Mouse (Mus musculus): ENCODE results near the gene Prmt8.

Prmt8 gene

GRCm38 (mm10) chr6:127740711-127741110 lies 28.6 kb downstream of the Prmt8 start:
- DNase-seq (ENCODE audit: inconsistent age in 2 of 2, low spot score in 1 of 2) = no peak

DNA sequence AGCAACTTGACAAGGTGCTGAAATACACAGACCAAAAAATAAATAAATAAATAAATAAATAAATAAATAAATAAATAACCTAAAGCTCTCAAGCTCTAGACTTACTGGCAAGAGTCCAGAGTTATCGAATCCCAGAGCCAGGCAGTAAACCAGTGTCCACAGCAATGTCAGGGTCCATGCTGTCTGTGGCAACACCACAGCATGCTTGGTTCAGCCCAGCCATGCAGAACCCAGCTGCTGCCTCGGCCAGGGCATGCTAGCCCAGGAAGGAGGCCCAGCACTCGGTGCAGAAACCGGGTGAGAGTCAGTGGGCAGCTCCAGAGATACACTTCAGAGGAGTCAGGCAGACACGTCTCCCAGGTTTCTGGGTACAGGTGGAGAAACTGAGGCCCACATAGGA lies 29.4 kb downstream of the Prmt8 start:
- no peak for DNase-seq (ENCODE audit: inconsistent age in 2 of 2, low spot score in 1 of 2)

DNA sequence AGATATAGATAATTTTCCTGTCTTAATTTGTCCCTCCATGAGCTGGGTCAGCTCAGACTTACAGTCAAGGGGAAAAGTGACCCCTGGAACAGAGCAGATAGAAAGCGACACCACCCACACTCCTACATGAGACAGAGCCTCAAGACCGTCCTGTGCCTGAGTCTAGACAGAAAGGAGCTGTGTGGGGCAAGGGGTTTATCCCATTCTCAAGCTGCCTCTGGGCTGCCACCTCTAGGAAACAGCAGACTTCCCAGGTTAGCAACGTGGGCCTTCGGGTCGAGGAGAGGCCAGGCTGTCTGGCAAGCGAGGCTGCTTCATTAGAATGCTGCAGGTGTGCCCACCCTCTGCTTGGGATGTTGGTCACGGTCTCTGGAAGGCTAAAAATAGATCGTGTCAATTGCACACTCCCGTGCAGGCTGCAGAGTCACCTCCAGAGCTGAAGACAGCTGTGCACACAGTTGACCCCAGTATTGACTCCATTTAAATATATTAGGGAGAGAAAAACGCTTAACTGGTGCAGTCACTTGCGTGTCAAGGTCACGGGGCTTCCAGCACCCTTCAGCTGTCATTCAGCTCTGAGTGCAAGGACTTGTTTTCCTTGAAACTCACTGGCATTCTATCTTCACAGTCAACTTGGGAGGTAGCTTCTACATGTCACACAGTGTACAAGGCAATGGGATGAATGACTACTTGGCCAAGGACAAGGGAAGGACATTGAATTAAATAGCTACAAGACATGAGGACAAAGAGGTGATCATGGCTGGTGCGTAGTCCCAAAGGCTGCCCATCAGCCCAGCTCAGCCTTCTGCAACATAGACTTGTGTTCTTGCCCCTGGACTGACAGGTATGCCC lies 33.9 kb downstream of the Prmt8 start:
- DNase-seq (ENCODE audit: inconsistent age in 2 of 2, low spot score in 1 of 2) = peak; percentile 18 to 71

- no peak for DNase-seq (ENCODE audit: inconsistent age in 2 of 2, low spot score in 1 of 2)
Observed at GRCm38 (mm10) chr6:127723126-127723525, 46.1 kb downstream of the Prmt8 start.

DNA sequence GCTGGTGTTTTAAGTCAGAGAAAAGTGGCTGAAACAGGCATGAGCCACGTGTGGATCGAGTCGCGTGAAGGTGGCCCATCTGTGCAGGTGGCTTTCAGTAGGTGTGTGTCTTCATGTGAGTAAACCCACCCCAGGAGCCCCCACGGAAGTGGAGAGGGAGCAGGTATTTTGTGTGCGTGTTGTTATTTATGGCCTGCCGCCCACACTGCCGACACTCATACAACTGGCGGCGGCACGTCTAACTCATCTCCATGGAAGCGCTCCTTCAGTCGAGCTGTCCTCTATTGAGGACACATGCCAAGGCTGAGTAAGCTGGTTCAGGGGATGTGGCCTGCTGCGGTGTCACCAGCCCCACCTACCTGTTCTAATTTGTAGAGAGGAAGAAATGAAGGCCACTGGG lies 49.4 kb downstream of the Prmt8 start:
- DNase-seq (ENCODE audit: inconsistent age in 2 of 2, low spot score in 1 of 2) = no peak

- no peak for DNase-seq (ENCODE audit: inconsistent age in 2 of 2, low spot score in 1 of 2)
Observed at GRCm38 (mm10) chr6:127717239-127718137, 51.8 kb downstream of the Prmt8 start.

DNA sequence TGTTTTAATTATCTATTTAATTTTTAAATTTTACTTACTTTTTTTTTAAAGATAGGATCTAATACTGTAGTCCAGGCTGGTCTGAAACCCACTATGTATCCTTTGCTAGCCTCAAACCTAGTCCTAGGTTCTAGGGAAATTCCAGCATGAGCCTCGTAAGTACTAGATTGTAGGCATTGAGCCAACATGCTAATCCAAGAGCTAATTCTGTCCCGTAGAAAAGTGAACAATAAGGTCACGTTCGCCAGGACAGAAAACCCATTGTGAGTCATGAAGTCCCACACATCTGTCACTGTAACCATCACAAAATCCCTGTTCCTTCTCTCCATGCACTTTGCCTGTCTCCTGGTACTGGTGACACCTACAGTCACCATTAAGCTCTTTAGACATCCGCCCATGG lies 53.8 kb downstream of the Prmt8 start:
- DNase-seq (ENCODE audit: inconsistent age in 2 of 2, low spot score in 1 of 2) = no peak

DNA sequence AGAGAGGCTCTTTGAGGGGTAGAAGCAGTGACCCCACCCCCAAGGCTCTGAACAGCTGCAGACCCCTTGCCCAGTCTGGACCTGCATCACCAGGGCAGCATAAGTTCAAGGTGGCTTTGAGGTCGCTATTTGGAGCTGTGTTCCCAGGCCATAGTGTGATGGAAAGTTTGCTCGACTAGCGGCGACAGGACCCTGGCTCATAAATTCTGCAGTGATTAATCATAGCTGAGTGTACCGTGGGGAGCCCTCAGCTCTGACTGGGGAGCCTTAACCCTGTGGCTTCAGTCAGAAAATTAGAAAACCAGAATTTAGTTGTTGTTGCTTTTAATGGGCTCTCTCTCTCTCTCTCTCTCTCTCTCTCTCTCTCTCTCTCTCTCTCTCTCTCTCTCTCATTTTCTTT lies 54.4 kb downstream of the Prmt8 start:
- no peak for DNase-seq (ENCODE audit: inconsistent age in 2 of 2, low spot score in 1 of 2)

GRCm38 (mm10) chr6:127708218-127708628 lies 61.0 kb downstream of the Prmt8 start:
- DNase-seq (ENCODE audit: inconsistent age in 2 of 2, low spot score in 1 of 2) = no peak

DNA sequence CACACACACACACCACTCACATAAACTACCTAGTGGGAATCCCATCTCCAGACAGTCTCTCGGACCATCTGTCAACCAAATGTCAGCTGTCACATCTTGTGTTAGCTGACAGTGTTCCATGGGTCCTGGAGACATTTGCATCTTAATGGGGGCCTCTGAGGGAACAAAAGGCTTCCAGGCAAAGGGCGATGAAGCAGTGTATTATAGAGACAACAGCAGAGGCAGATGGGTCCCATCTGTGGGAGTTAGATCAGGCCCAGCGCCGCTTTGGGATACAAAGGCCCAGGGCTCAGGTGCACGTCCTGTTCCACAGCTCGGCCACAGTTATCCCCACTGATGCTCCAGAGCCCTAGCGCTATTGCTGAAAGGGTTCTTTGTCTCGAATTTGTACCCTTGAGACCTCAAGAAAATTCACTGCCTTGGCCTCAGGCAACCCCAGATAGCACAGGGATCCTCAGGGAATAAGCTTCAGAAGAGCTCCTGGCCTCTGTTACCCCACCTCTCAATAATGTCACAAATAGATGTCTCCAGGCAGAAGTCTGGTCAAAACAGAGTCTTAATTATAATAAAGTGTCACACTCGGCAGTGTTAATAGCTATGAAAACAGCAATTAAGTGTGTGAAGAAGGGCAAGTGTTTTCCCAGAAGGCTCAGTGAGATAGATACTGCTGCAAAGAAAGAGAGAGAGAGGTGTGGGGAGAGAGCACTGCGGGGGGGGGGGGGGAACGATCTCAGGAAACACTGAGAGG lies 68.1 kb downstream of the Prmt8 start:
- DNase-seq (ENCODE audit: inconsistent age in 2 of 2, low spot score in 1 of 2) = no peak

GRCm38 (mm10) chr6:127693681-127694080 lies 75.6 kb downstream of the Prmt8 start:
- DNase-seq (ENCODE audit: inconsistent age in 2 of 2, low spot score in 1 of 2) = no peak

DNA sequence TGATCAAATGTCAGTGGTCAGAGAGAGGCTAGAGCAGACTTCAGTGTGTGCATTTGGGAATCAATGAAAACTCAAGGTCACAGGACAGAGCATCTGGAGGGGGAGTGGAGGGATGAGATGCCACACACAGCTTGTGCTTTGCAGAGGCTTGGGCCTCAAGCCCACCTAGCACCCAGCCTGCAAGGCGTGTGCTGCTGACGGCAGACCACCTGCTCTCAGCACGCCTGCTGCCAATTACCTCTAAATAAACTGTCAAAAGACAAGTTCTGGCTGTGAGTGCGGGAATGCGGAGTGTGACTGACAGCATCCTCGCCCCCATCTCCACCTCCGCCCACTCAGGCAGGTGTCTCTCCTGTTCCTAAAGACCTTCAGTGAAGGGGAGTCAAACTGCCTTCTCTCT lies 77.0 kb downstream of the Prmt8 start:
- DNase-seq (ENCODE audit: inconsistent age in 2 of 2, low spot score in 1 of 2) = no peak

DNA sequence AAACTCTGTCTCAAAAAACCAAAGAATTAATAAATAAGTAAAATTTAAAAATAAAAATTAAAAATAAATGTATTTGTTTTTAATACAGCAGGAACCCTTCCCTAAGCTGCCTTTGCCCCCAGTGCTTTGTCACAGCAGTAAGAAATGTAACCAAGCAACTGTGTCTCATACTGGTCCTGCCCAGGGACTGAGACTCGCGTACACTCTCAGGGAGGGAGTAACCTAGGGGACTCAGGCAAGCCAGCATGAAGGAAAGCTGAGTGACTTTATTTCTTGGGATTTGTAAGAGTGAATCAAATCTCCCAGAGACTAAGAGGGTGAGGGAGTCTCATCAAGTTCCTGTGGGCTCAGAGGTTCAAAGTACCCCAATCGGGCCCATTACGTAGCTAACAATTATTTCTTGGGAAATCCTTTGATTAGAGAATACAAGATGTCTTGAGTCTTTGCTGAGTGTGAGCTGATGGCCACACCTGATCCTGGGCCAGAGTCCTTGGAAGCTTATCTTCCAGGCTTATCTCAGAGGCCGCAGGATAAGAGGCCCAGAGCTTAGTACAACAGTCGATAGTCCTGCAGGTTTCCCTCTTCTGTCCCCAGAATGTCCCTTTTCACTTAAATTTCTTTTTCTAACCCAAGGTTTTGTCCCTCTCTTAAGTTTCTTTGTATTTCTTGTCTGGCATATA lies 82.0 kb downstream of the Prmt8 start:
- DNase-seq (ENCODE audit: inconsistent age in 2 of 2, low spot score in 1 of 2) = no peak

GRCm38 (mm10) chr6:127684981-127685380 lies 84.3 kb downstream of the Prmt8 start:
- DNase-seq (ENCODE audit: inconsistent age in 2 of 2, low spot score in 1 of 2) = peak in 1 of 2 experiments; percentile 52

DNA sequence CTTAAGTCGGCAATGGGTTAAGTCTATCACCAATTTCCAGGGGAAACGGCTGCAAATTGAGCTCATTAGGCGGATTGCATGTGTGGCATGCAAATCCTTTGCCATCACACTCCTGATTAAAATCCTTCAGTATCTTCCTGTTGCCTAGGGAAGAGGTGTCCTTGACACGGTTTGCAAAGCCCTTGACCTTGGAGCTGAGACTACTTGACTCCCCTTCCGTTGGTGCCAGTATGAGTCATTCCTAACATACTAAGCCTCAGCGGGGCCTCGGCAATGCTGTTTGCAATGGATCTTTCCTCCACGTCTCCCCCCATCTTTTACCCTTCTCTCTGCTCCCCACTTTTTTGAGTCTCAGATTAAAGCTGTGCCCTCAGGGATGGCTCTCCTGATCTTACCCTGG lies 85.7 kb downstream of the Prmt8 start:
- peak; percentile 57 to 79 for DNase-seq (ENCODE audit: inconsistent age in 2 of 2, low spot score in 1 of 2)

DNA sequence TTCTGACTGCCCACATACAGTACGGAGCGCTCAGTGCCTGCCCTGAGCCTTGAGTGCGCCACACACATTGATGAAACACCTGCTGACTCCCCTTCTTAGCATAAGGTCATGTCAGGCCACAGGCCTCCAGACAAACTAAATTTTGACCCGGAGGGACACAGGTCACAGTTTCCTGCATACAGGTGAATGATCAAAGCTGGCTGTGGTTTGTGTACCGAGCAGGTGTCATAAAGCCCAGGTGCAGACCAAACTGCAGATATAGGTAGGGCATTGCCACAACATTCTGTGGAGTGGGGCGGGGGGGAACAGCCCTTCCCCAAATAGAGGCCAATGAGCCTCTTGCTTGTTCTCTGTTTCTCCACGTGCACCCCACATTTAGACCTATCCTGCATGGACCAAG lies 88.5 kb downstream of the Prmt8 start:
- DNase-seq (ENCODE audit: inconsistent age in 2 of 2, low spot score in 1 of 2) = no peak

- DNase-seq (ENCODE audit: inconsistent age in 2 of 2, low spot score in 1 of 2) = no peak
Observed at GRCm38 (mm10) chr6:127678998-127679397, 90.3 kb downstream of the Prmt8 start.

DNA sequence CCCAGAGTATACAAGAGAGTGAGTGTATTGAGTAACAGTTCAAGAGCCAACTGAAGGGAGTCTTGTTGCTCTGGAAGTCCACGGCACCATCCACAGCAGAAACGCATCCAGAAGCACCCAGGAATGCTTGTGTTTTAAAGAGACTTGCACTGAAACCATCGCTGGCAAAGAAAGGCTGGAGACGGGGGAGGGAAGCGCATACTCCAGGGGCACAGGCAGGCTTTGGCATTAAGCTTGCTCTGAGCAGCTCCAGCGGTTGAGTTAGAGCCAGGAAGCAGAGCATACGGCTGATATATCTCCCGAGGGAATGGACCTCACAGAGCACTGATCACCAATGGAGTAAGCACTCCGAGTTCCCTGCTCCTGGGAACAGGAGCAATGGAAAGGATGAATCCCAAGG lies 91.0 kb downstream of the Prmt8 start:
- no peak for DNase-seq (ENCODE audit: inconsistent age in 2 of 2, low spot score in 1 of 2)

- DNase-seq (ENCODE audit: inconsistent age in 2 of 2, low spot score in 1 of 2) = no peak
Observed at GRCm38 (mm10) chr6:127676866-127677265, 92.4 kb downstream of the Prmt8 start.

DNA sequence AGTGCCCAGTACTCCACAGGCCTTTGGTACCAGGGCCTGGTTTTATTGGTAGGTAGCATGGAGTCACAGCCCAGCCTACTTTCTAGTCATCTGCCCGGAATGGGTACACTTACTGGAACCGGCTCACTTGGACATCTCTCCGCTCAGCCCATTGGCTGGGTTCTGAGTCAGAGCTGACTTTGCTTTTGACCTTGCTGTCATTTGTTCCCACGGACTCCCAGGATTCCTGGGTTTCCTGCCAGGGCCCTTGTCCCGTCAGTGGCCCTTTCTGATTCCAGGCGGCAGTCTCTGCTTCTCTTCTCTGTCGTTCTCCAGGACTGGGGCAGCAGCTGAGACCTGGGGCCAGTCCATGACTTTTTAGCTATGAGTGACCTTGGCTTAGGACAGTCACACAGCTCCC lies 97.2 kb downstream of the Prmt8 start:
- peak; percentile 77 to 87 for DNase-seq (ENCODE audit: inconsistent age in 2 of 2, low spot score in 1 of 2)

DNA sequence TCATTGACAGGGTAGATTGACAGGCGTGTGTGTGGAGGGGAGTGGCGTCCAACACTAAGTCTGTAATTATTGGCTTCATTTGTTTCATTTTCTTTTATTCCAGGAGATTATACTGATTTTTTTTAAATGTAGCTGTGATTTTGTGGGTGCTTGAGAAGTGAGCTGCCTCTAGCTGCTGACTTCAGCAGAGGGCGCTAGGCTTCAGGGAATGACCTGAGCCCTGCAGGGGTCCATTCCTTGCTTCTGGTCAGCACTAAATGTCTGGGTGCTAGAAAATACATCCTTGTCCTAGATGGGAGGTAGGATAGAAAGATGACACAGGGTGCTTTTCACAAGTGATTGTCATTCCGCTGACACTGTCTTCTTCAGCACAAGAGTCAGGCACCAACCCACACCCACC lies 99.2 kb downstream of the Prmt8 start:
- DNase-seq (ENCODE audit: inconsistent age in 2 of 2, low spot score in 1 of 2) = no peak
